Mouse (Mus musculus): ENCODE measurements at regions not wholly inside any gene's neighbourhood (a gene's known extent, or its start where the extent isn't known, plus 50 kb on each side); places are given as distances from the start of the nearest gene placed in this dataset.
A peak's percentile ranks its signal among the peaks of the same experiment; 100 is the strongest.

DNA sequence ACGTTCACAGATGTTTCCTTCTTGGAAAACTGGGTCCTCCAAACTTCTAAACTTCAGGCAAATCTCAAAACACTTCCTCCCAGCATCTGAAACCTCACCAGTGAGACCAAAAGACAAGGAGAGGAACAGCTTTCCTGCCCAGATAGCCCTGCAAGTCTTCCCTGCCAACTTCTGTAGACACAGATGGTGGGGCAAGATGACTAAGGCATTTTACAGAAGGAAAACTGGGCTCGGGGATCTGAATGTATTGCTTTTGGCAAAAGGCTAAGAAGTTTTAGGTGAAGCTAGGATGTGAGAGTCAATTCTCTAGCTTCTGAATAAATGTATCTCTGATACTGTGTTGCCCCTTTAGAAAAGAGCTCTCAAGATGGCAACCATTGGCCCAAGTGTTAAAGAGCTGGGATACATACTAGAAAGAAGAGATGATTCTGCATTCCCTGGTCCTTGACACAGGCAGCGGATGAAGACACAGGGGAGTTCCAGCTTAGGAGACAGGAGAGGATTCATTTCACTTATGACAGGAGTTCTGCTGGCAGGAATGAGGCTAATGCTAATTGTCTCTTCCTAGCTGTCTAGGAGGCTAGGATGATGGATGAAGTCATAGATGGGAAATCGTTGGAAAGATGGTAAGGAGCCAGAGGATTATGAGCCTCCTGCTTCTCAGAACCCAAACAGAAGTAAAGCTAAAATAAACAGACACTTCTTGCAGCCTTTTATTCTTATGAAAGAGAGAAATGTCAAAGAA is 108.0 kb upstream of the Ces5a start:
- Histone ChIP-seq H3K9me3 (ENCODE audit: control insufficient read depth, low read length) (no peaks in the 10 kb centered on the region), H3K4me3 (ENCODE audit: low read length) (no peak overlapping the region), H3K4me1 (replicated peaks; ENCODE audit: control insufficient read depth, insufficient read depth, low read length) (no peaks in the 10 kb centered on the region), H3K27ac (ENCODE audit: low read length) (no peak overlapping the region), H3K36me3 (ENCODE audit: control insufficient read depth, insufficient read depth, low read length) (no peaks in the 10 kb centered on the region), H3K9ac (ENCODE audit: low read length) (no peak overlapping the region), H3K27me3 (ENCODE audit: control insufficient read depth, insufficient read depth, low read depth, low read length) (peaks cover 3% of the 10 kb centered on the region), H3K4me2 (ENCODE audit: low read depth, low read length) (no peak overlapping the region)
- ATAC-seq (ENCODE audit: low read depth): no peak
- WGBS: 46% methylated on average over 4 of the region's 4 CpGs

DNA sequence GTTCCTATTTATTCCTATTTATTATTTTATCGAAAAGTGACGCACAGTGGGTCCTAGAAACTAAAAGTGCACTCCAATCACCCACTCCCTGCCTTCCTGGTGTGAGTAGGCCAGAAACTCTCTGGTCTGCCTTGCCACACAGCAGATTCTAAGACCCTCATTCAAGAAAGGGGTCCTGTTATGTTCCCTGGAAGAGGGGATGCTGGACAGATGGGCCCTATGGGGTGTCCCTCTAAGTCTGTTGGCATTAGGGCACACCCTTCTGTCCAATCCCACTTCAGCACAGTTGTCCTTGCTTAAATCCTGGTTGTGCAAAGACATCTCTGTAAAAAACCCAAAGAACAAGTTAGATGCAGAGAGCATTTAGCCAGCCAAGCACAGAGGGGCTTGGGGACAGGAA is 117.8 kb upstream of the Ces5a start:
- Histone ChIP-seq H3K9me3 (ENCODE audit: control insufficient read depth, low read length) (peaks cover 4% of the 10 kb centered on the region; the same call in 1 of the 2 replicates), H3K27me3 (ENCODE audit: control insufficient read depth, insufficient read depth, low read depth, low read length) (no peaks in the 10 kb centered on the region), H3K4me2 (ENCODE audit: low read depth, low read length) (no peak overlapping the region), H3K36me3 (ENCODE audit: control insufficient read depth, insufficient read depth, low read length) (no peaks in the 10 kb centered on the region), H3K4me3 (ENCODE audit: low read length) (no peak overlapping the region), H3K27ac (ENCODE audit: low read length) (no peak overlapping the region), H3K9ac (ENCODE audit: low read length) (no peak overlapping the region), H3K4me1 (replicated peaks; ENCODE audit: control insufficient read depth, insufficient read depth, low read length) (no peaks in the 10 kb centered on the region)
- 90% methylated on average over 2 of the region's 2 CpGs for WGBS
- no peak for ATAC-seq (ENCODE audit: low read depth)

DNA sequence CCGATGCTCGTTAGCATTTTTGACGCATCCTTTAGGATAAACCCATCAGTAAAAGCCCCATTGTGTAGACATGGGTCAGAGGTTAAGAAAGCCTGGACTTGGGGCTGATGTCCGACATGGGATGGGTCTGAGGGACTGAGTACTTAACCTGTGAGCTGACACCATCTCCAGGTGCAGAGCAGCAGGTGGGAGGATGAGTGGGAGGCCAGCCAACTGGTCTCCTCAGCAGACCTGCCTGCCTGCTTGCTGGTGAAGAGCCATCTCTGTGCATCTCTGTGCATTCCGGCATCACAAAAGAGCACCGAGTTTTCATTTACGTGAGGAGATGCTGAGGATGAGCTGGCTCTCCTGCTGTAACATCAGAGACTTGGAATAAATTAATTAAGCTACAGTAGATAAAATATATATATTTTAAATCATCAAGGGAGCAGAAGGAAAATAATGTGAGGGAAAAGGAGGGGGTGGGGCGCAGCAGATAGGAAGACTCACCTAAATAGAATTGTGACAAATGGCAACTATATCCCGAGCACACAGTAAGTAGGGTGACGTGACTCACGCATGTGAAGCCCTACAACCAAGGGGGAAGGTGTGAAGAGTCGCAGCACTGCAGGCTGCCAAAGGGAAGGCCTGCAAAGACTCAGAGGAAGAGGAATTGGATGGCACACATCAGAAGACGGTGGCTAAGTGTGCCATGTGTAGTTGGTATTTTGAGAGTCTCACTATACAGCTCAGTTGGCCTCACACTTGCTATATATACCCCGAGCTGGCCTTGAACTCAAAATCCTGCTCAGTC is 118.5 kb upstream of the Ces5a start:
- H3K27me3 ChIP-seq (ENCODE audit: control insufficient read depth, insufficient read depth, low read depth, low read length): no peaks in the 10 kb centered on the region
- 67% methylated on average over 14 of the region's 14 CpGs for WGBS
- H3K36me3 ChIP-seq (ENCODE audit: control insufficient read depth, insufficient read depth, low read length): no peaks in the 10 kb centered on the region
- H3K9ac ChIP-seq (ENCODE audit: low read length): no peak overlapping the region
- no peak overlapping the region for H3K4me3 ChIP-seq (ENCODE audit: low read length)
- no peak for ATAC-seq (ENCODE audit: low read depth)
- no peak overlapping the region for H3K4me2 ChIP-seq (ENCODE audit: low read depth, low read length)
- no peak overlapping the region for H3K27ac ChIP-seq (ENCODE audit: low read length)
- H3K9me3 ChIP-seq (ENCODE audit: control insufficient read depth, low read length): peaks cover 4% of the 10 kb centered on the region; the same call in 1 of the 2 replicates
- no peaks in the 10 kb centered on the region for H3K4me1 ChIP-seq (replicated peaks; ENCODE audit: control insufficient read depth, insufficient read depth, low read length)

DNA sequence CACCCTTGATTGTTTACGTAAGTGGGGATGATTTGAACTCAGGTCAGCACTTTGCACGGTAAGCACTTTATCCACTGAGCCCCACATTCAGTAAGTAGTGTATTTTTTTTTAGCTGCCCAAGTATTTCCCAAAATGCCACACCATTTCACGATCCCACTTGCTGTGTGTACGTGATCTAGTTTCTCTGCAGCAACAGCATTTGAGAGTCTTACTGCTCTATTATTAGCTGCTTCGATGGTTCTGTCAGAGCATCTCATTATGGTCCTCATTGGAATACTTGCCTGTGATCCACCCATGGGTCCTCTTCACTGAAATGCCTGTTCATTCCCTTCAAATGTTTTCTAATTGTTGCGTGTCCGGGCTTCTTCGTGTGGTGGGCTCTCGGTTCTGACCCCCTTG is 120.1 kb upstream of the Ces5a start:
- Histone ChIP-seq H3K4me1 (replicated peaks; ENCODE audit: control insufficient read depth, insufficient read depth, low read length) (no peaks in the 10 kb centered on the region), H3K4me2 (ENCODE audit: low read depth, low read length) (no peak overlapping the region), H3K27ac (ENCODE audit: low read length) (no peak overlapping the region), H3K36me3 (ENCODE audit: control insufficient read depth, insufficient read depth, low read length) (no peaks in the 10 kb centered on the region), H3K9ac (ENCODE audit: low read length) (no peak overlapping the region), H3K27me3 (ENCODE audit: control insufficient read depth, insufficient read depth, low read depth, low read length) (no peaks in the 10 kb centered on the region), H3K9me3 (ENCODE audit: control insufficient read depth, low read length) (no peaks in the 10 kb centered on the region), H3K4me3 (ENCODE audit: low read length) (no peak overlapping the region)
- no peak for ATAC-seq (ENCODE audit: low read depth)
- WGBS: 78% methylated on average over 9 of the region's 9 CpGs

DNA sequence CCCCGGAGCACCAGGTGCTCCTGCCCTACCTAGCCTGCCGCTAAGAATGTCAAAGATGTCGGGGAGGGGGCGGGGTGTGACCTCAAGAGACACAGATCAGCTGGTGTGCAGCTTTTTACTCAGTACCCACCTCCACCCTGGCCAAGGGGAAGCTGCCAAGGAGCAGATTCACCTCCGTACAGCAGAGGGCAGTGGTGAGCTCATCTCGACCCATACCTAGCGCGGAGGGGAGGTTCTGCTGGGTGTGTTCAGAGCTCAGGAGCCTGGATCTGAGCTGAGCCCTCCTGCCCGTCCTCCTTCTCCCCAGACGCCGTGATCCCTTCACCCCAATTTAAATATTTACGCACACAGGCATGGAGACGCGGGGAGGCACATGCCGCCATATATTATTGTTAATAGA is 126.1 kb upstream of the Ces5a start:
- Histone ChIP-seq H3K9me3 (ENCODE audit: control insufficient read depth, low read length) (no peaks in the 10 kb centered on the region), H3K27me3 (ENCODE audit: control insufficient read depth, insufficient read depth, low read depth, low read length) (no peaks in the 10 kb centered on the region), H3K27ac (ENCODE audit: low read length) (no peak overlapping the region), H3K36me3 (ENCODE audit: control insufficient read depth, insufficient read depth, low read length) (no peaks in the 10 kb centered on the region), H3K4me1 (replicated peaks; ENCODE audit: control insufficient read depth, insufficient read depth, low read length) (0 out of 2 replicates have a peak, but pooled peaks cover 4% of the 10 kb centered on the region), H3K4me3 (ENCODE audit: low read length) (peak overlapping the region; percentile 30), H3K9ac (ENCODE audit: low read length) (no peak overlapping the region), H3K4me2 (ENCODE audit: low read depth, low read length) (peak overlapping the region; percentile 58)
- WGBS: 5% methylated on average over 15 of the region's 15 CpGs
- peak; percentile 91 for ATAC-seq (ENCODE audit: low read depth)

DNA sequence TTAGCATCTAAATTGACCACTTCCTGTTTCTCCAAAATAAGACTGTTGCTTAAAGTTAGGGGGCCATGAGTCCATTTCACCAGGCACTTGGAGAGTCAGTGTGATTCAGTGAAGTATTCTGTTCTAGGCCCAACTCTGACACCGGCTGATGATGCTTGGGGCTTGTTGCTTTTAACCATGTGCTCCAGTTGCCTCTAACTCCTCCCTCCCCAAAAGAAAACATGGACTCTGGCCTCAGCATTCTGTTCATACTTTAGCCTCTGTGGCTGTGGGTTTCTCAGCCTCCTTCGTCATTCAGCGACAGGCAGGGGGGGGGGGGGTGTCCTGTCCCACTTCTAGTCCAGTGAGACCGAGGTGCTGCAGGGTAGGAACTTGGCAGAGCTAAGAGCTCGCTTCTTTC is 126.6 kb upstream of the Ces5a start:
- no peak overlapping the region; the same call in 1 of the 2 replicates for H3K4me3 ChIP-seq (ENCODE audit: low read length)
- H3K4me2 ChIP-seq (ENCODE audit: low read depth, low read length): peak overlapping the region; percentile 58; the same call in 1 of the 2 replicates
- no peak for ATAC-seq (ENCODE audit: low read depth)
- H3K36me3 ChIP-seq (ENCODE audit: control insufficient read depth, insufficient read depth, low read length): no peaks in the 10 kb centered on the region
- no peak overlapping the region for H3K9ac ChIP-seq (ENCODE audit: low read length)
- 51% methylated on average over 5 of the region's 5 CpGs for WGBS
- no peak overlapping the region for H3K27ac ChIP-seq (ENCODE audit: low read length)
- 0 out of 2 replicates have a peak, but pooled peaks cover 4% of the 10 kb centered on the region for H3K4me1 ChIP-seq (replicated peaks; ENCODE audit: control insufficient read depth, insufficient read depth, low read length)
- H3K9me3 ChIP-seq (ENCODE audit: control insufficient read depth, low read length): no peaks in the 10 kb centered on the region
- no peaks in the 10 kb centered on the region for H3K27me3 ChIP-seq (ENCODE audit: control insufficient read depth, insufficient read depth, low read depth, low read length)

DNA sequence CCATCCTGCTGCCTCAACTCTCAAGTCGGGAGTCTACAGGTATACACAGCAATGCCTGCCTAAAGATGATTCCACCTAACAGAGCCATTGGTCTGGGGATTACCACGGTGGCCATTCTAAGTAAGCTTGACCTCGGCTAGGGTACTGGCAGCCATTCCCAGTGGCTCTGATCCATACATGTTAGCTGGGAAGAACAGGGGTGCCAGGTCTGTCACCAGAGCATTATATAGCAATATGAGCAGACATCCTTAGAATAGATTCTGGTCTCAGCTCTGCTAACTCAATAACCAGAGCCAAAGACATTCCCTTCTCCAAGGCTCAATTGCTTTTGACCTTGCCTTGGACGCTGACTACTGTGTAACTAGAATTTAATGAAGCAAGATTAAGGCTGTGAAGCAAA is 128.2 kb upstream of the Ces5a start:
- ATAC-seq (ENCODE audit: low read depth): no peak
- Histone ChIP-seq H3K36me3 (ENCODE audit: control insufficient read depth, insufficient read depth, low read length) (no peaks in the 10 kb centered on the region), H3K4me1 (replicated peaks; ENCODE audit: control insufficient read depth, insufficient read depth, low read length) (peaks cover 17% of the 10 kb centered on the region), H3K4me3 (ENCODE audit: low read length) (no peak overlapping the region), H3K4me2 (ENCODE audit: low read depth, low read length) (no peak overlapping the region), H3K9ac (ENCODE audit: low read length) (no peak overlapping the region), H3K9me3 (ENCODE audit: control insufficient read depth, low read length) (no peaks in the 10 kb centered on the region), H3K27ac (ENCODE audit: low read length) (no peak overlapping the region), H3K27me3 (ENCODE audit: control insufficient read depth, insufficient read depth, low read depth, low read length) (no peaks in the 10 kb centered on the region)
- 86% methylated on average over 4 of the region's 4 CpGs for WGBS

DNA sequence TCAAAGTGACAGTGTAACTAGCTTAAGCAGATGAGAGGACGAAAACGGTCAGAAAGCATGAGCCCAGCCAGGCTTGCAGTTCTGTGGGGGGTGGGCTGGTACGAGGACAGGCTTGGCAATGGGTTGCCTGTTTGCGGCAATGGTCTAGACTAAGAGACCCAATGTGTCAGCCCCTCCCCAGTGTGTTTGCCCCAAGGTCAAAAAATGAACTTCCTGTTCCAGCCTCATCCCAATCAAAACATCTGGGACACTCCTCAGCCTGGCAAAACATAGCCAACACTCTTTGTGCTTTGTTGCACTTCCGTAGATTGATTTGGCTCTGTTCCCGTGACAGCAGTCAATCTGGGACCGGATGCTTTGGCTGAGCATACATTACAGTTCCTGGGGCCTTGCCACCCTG is 132.7 kb upstream of the Ces5a start:
- ATAC-seq (ENCODE audit: low read depth): peak; percentile 95
- Histone ChIP-seq H3K4me1 (replicated peaks; ENCODE audit: control insufficient read depth, insufficient read depth, low read length) (peaks cover 13% of the 10 kb centered on the region), H3K27me3 (ENCODE audit: control insufficient read depth, insufficient read depth, low read depth, low read length) (no peaks in the 10 kb centered on the region), H3K9ac (ENCODE audit: low read length) (no peak overlapping the region), H3K27ac (ENCODE audit: low read length) (peak overlapping the region; percentile 21; the same call in 1 of the 2 replicates), H3K36me3 (ENCODE audit: control insufficient read depth, insufficient read depth, low read length) (no peaks in the 10 kb centered on the region), H3K9me3 (ENCODE audit: control insufficient read depth, low read length) (no peaks in the 10 kb centered on the region), H3K4me3 (ENCODE audit: low read length) (no peak overlapping the region), H3K4me2 (ENCODE audit: low read depth, low read length) (peak overlapping the region; percentile 12; the same call in 1 of the 2 replicates)
- WGBS: 29% methylated on average over 7 of the region's 7 CpGs

DNA sequence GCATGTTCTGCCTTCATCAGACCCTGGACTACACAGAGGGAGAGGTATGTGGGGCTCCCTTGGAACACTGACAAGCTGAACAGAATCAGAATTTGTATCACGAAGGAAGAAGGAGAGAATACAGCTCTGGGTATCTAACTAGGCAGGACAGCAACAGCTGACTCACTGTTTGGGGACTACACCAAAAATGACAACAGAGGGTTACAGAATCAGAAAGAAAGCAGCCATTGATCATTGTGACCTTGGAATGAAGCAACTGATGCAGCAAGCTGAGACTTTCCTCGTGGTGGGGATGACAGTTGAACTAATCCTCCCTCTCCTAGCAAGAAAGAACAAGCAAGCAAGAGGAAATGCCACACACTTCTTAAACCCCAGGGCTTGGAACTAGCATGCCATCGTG is 135.0 kb upstream of the Gnao1 start:
- no peak for ATAC-seq (ENCODE audit: low read depth)
- Histone ChIP-seq H3K27me3 (ENCODE audit: control insufficient read depth, insufficient read depth, low read depth, low read length) (no peaks in the 10 kb centered on the region), H3K4me1 (replicated peaks; ENCODE audit: control insufficient read depth, insufficient read depth, low read length) (no peaks in the 10 kb centered on the region), H3K9ac (ENCODE audit: low read length) (no peak overlapping the region), H3K4me3 (ENCODE audit: low read length) (no peak overlapping the region), H3K9me3 (ENCODE audit: control insufficient read depth, low read length) (no peaks in the 10 kb centered on the region), H3K27ac (ENCODE audit: low read length) (no peak overlapping the region), H3K4me2 (ENCODE audit: low read depth, low read length) (no peak overlapping the region), H3K36me3 (ENCODE audit: control insufficient read depth, insufficient read depth, low read length) (no peaks in the 10 kb centered on the region)
- WGBS: 51% methylated on average over 3 of the region's 3 CpGs
